Mouse (Mus musculus) Patski (cell line): Measurements from ENCODE around the gene Tmem164. TPM values are rescaled to one million over a fixed set of nuclear protein-coding genes. Genes with fewer than 3 reads are reported as not detected.

Source experiments
- ATAC-seq: fragments of 100-300 bp; one replicate; pipeline ENCODE4 v1.8.0; 2021
- CTCF ChIA-PET: fragments of 350-600 bp; sonication (Branson Sonifier 250); formaldehyde crosslinking; loops from one replicate; lab custom pipeline; 2022; ENCODE audit warnings: inconsistent platforms; lab: Charles Lee
- POLR2A ChIA-PET: fragments of 350-600 bp; sonication (Branson Sonifier 250); formaldehyde crosslinking; loops from one replicate; lab custom pipeline; 2022; ENCODE audit warnings: antibody characterized with exemption, inconsistent platforms; lab: Charles Lee
- DNase-seq: peaks from one replicate; pipeline ENCODE4 v3.0.0-alpha.2; 2011; ENCODE audit warnings: low read depth, low spot score
- H3K27me3 ChIP-seq: fragments of 371-371 bp; one replicate; pipeline ENCODE4 v1.5.1; 2021
- CTCF ChIP-seq: fragments of 100-300 bp; IDR thresholded peaks from one replicate; pipeline ENCODE4 v1.5.1; 2021
- in situ Hi-C: fragments of 300-500 bp; cut with MboI; formaldehyde crosslinking; loops from 3 replicates; pipeline ENCODE4 v1.11.1; 2018; ENCODE audit warnings: low pct_unique_long_range_greater_than_20kb, mixed read lengths
- polyA plus RNA-seq: library from polyadenylated mRNA; unstranded; gene quantifications from one replicate; pipeline ENCODE4 v1.2.3, GENCODE M21; 2021

Gene Tmem164
- polyA plus RNA-seq, 1 experiment from 2014 or later, result 39.1 TPM

DNA sequence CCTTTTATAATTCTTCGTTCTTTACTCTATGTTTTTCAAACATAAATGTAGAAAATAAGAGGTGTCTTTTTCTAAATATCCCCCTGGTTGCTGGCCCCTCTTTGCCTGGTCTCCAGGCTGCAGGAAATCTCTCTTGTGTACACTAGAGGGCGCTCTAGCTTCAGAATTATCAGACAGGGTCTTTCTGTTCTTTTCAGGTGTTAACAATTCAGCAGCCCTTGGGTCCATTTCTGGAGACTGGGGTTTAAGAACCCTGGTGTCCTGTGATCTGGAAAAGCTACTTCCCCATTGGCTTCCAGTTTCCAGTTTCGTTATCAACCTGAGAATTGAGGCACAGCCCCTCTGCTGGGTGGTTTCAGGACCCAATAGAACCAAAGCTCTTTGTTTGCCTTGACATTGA is 140.6 kb downstream of the Tmem164 start:
- CTCF ChIA-PET, result interaction anchor here (0.8 to 2.0 kb wide), 13 partner anchors 9 to 238 kb away, joined by 3 to 10 read pairs (median 3); no protein-coding TSS in a partner anchor
- in situ Hi-C loops, result loop anchor here (5.0 to 10.0 kb wide), 3 partner anchors 133 to 623 kb away; no protein-coding TSS in a partner anchor
- peaks cover 4% of the 10 kb centered on the region for H3K27me3 ChIP-seq
- DNase-seq (no peak), ATAC-seq (no peak)
- POLR2A ChIA-PET, result no interaction called here
- TF ChIP-seq CTCF, result peak; percentile 70

DNA sequence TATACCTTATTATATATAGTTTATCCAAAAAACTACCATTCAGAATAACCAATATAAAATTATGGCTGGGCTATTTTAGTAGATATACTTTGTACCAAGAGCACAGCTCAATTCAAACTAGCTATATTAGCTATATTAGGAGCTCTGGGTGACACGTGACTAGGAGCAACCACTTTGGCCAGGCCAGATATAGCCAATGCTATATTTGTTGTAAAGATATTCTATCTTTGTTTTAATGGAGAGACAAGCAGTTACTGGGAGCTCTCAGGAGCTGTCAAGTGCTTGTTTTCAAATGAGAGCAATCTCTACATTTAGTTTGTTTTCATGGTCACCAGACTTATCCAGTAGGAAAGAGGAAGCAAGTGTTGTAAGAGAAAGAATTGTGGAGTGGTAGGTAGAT is 144.1 kb downstream of the Tmem164 start:
- DNase-seq, result no peak
- ATAC-seq, result no peak
- POLR2A ChIA-PET, result no interaction called here
- TF ChIP-seq CTCF, result no peak
- in situ Hi-C loops, result loop anchor here (10.0 kb wide), 2 partner anchors 129 to 619 kb away; no protein-coding TSS in a partner anchor
- CTCF ChIA-PET, result interaction anchor here (0.9 kb wide), 1 partner anchor 227 kb away, joined by 4 read pairs; no protein-coding TSS in a partner anchor
- peaks cover 4% of the 10 kb centered on the region for H3K27me3 ChIP-seq

DNA sequence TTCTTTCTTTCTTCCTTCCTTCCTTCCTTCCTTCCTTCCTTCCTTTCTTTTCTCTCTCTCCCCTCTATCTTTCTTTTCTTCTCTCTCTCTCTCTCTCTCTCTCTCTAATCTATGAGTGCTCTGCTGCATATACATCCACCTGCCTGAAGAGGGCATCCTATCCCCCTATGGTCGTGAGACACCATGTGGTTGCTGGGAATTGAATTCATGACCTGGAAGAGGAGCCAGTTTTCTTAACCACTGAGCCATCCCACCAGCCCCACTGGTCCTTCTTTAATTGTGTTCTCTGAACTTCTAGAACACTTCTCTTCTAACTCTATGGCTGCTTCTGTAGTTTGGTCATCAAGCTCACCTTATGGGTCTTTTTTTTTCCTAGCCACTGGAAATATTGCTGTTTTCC is 146.4 kb downstream of the Tmem164 start:
- ChIA-PET POLR2A (no interaction called here), CTCF (interaction anchor here (1.0 kb wide), 2 partner anchors 118 to 227 kb away, joined by 3 read pairs; no protein-coding TSS in a partner anchor)
- DNase-seq (no peak), ATAC-seq (no peak)
- no peak for TF ChIP-seq CTCF
- H3K27me3 ChIP-seq, result peaks cover 4% of the 10 kb centered on the region
- in situ Hi-C loops, result loop anchor here (10.0 kb wide), 2 partner anchors 127 to 617 kb away; no protein-coding TSS in a partner anchor

DNA sequence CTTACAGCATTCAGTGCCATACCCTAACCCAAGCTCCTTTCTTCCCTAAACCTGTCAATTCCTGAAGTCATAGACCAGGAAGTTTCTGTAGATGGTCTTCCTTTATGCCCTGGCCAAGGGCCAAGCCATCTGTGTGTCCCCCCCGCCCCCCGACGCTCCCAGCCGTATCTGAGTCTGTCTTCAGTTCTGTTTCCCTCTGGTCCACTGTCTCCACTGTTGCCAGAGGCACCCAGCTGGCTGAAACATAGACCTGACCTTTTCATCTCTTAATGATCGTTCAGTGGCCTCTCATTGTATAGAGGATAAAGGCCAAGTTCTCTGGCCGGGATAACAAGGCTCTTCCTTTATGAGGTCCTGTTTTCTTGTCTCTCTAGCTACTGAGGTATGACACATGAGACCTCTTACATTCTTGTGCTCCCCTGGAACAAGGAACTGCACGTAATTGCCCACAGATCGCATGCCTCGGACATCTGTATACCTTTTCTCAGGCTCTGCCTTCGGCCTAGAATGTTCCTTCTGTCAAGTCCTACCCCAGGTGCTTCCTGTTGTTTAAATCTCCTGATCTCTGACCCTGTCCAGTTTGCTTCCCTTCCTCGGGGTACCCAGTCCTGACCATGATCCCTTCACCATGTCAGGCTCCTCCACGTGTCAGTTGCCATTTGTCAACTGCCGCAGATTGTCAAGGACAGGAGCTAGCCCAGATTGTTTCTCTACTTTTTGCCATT is 147.1 kb downstream of the Tmem164 start:
- ChIA-PET CTCF (interaction anchor here (1.0 kb wide), 2 partner anchors 117 to 227 kb away, joined by 3 read pairs; no protein-coding TSS in a partner anchor), POLR2A (interaction anchor here (0.6 kb wide), 1 partner anchor 140 kb away, joined by 5 read pairs; no protein-coding TSS in a partner anchor)
- no peak for TF ChIP-seq CTCF
- ATAC-seq (no peak), DNase-seq (no peak)
- H3K27me3 ChIP-seq, result peaks cover 4% of the 10 kb centered on the region
- in situ Hi-C loops, result loop anchor here (10.0 kb wide), 2 partner anchors 126 to 616 kb away; no protein-coding TSS in a partner anchor

- in situ Hi-C loops, result loop anchor here (10.0 kb wide), 2 partner anchors 126 to 616 kb away; no protein-coding TSS in a partner anchor
- CTCF ChIA-PET, result no interaction called here
- POLR2A ChIA-PET, result no interaction called here
These were observed 148.1 kb downstream of the Tmem164 start for GRCm38 (mm10) chrX:142829267-142829666.

DNA sequence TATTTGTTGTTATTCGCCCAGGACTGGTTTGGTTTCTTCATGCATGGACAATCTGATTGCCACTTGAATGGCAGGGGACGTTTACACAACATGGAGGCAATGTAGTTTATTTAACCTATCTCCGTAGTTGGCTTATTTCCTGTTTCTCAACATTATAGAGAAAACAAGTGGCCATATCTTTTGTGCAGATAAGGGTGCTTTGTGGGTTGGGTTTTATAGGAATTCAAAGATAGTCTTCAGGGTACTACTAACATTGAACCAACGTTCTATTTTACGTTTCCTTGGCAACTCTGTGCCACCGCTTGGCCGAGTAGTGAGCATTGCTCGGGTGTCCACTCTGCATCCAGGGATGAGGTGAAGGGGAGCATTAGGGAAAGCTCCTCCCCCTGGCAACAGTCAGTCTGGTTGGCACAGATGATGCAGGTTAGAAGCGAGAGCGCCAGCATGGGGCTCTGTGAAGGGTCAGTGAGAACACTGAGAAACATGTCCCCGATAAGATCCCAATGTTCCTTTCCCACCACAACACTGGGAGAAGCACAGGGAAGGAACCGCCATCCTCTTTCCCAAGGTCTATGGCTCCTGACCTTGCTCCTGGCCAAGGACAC is 148.8 kb downstream of the Tmem164 start:
- POLR2A ChIA-PET, result no interaction called here
- H3K27me3 ChIP-seq, result peaks cover 4% of the 10 kb centered on the region
- CTCF ChIA-PET, result interaction anchor here (1.2 kb wide), 1 partner anchor 8 kb away, joined by 3 read pairs; no protein-coding TSS in a partner anchor
- ATAC-seq, result no peak
- TF ChIP-seq CTCF, result no peak
- in situ Hi-C loops, result loop anchor here (10.0 kb wide), 2 partner anchors 125 to 615 kb away; no protein-coding TSS in a partner anchor
- no peak for DNase-seq

More at GRCm38 (mm10) chrX:142829267-142829666, 148.1 kb downstream of the Tmem164 start:
- DNase-seq (no peak), ATAC-seq (no peak)
- TF ChIP-seq CTCF, result no peak
- peaks cover 4% of the 10 kb centered on the region for H3K27me3 ChIP-seq

DNA sequence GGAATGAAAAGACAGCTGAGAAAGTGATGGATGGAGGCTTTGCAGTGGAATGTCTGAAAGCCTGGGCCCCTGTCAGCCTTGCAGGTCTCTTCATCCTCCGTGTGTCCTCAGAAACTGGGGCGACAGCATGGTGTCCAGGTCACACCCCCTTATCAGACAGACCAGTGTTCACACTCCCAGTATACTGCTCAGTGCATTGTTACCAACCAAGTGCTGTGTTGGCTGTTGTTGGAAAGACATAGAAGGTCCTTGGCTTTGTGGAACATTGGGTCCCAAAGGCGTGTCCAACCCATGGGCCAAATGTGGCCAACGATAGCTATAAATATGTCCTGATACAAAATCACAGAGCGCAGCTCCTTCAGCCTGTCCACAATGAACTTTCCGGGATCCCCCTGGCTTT is 149.4 kb downstream of the Tmem164 start:
- H3K27me3 ChIP-seq, result peaks cover 4% of the 10 kb centered on the region
- ATAC-seq (no peak), DNase-seq (no peak)
- in situ Hi-C loops, result no loop called here
- POLR2A ChIA-PET, result no interaction called here
- no peak for TF ChIP-seq CTCF
- CTCF ChIA-PET, result interaction anchor here (1.2 kb wide), 1 partner anchor 9 kb away, joined by 3 read pairs; no protein-coding TSS in a partner anchor

GRCm38 (mm10) chrX:142832221-142832620 is 151.0 kb downstream of the Tmem164 start:
- in situ Hi-C loops, result no loop called here
- ChIA-PET CTCF (no interaction called here), POLR2A (no interaction called here)
- no peaks in the 10 kb centered on the region for H3K27me3 ChIP-seq
- no peak for DNase-seq
- no peak for ATAC-seq
- no peak for TF ChIP-seq CTCF

DNA sequence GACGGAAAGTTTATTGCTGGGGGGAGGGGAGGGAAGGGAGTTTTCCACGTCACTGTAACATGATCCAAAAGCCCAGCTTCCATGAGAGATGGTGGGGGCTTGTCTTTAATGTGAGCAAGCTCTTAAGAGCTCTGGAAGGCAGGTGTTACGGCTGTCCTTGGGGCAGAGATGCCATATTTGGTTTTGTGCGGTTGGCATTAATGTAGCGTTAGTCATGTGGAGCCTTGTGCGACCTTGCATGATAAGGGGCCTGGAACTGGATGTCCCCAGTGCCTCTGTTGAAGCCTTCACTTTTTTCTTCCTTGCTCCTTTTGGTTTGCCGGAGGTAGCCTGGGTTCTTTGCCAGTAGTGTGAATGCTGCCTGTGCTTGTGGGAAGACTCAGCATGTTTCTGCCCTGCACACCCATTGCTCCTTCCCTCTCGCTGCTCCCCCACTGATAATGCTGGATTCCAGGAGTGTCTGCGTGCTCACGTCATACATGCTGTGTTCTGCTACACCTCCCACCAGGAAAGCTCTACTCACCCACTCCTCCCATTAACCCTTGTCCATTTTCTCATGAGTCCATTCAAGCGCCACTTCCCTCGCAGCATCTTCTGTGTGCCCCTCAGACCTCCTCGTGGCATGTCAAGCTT is 152.1 kb downstream of the Tmem164 start:
- DNase-seq (no peak), ATAC-seq (no peak)
- ChIA-PET CTCF (no interaction called here), POLR2A (no interaction called here)
- no peaks in the 10 kb centered on the region for H3K27me3 ChIP-seq
- in situ Hi-C loops, result no loop called here
- TF ChIP-seq CTCF, result no peak

GRCm38 (mm10) chrX:142834807-142835206 is 153.6 kb downstream of the Tmem164 start:
- no peaks in the 10 kb centered on the region for H3K27me3 ChIP-seq
- TF ChIP-seq CTCF, result no peak
- ChIA-PET CTCF (interaction anchor here (0.8 kb wide), 1 partner anchor 13 kb away, joined by 6 read pairs; no protein-coding TSS in a partner anchor), POLR2A (interaction anchor here (1.0 kb wide), 1 partner anchor 60 kb away, joined by 4 read pairs; no protein-coding TSS in a partner anchor)
- ATAC-seq (no peak), DNase-seq (no peak)
- in situ Hi-C loops, result no loop called here
